Mouse (Mus musculus) Patski (cell line): Measurements from ENCODE around the gene Manba. TPM values are rescaled to one million over a fixed set of nuclear protein-coding genes. Genes with fewer than 3 reads are reported as not detected.
A peak's percentile ranks its signal among the peaks of the same experiment; 100 is the strongest.

Experiments used
- ATAC-seq: fragments of 100-300 bp; one replicate; pipeline ENCODE4 v1.8.0; 2021
- CTCF ChIA-PET: fragments of 350-600 bp; sonication (Branson Sonifier 250); formaldehyde crosslinking; loops from one replicate; lab custom pipeline; 2022; ENCODE audit warnings: inconsistent platforms; lab: Charles Lee
- POLR2A ChIA-PET: fragments of 350-600 bp; sonication (Branson Sonifier 250); formaldehyde crosslinking; loops from one replicate; lab custom pipeline; 2022; ENCODE audit warnings: antibody characterized with exemption, inconsistent platforms; lab: Charles Lee
- DNase-seq: peaks from one replicate; pipeline ENCODE4 v3.0.0-alpha.2; 2011; ENCODE audit warnings: low read depth, low spot score
- H3K27me3 ChIP-seq: fragments of 371-371 bp; one replicate; pipeline ENCODE4 v1.5.1; 2021
- CTCF ChIP-seq: fragments of 100-300 bp; IDR thresholded peaks from one replicate; pipeline ENCODE4 v1.5.1; 2021
- in situ Hi-C: fragments of 300-500 bp; cut with MboI; formaldehyde crosslinking; loops from 3 replicates; pipeline ENCODE4 v1.11.1; 2018; ENCODE audit warnings: low pct_unique_long_range_greater_than_20kb, mixed read lengths
- polyA plus RNA-seq: library from polyadenylated mRNA; unstranded; gene quantifications from one replicate; pipeline ENCODE4 v1.2.3, GENCODE M21; 2021

The Manba gene
- polyA plus RNA-seq, 1 experiment from 2014 or later: 177 TPM

DNA sequence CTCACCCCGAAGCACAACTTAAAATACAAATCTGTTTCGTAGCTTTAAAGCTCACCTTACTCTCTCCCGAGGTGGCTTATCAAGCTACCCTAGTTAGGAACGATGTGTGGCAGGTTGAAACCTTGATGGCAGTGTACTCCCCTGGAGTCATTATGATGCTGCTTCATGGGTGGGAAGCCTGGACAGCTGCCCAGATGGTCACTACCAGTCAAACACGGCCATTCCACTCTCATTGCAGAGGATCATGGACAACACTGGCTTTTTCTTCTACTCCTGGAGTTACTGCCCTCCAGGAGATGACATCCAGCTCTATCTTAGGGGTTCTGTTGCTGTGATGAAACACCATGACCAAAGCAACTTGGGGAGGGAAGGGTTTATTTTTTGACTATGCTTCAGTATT is 17.7 kb downstream of the Manba start:
- TF ChIP-seq CTCF: no peak
- no peaks in the 10 kb centered on the region for H3K27me3 ChIP-seq
- no peak for ATAC-seq
- ChIA-PET CTCF (interaction anchor here (0.7 to 2.7 kb wide), 9 partner anchors 8 to 98 kb away, joined by 3 to 8 read pairs (median 4); no protein-coding TSS in a partner anchor), POLR2A (interaction anchor here (0.7 kb wide), 1 partner anchor 63 kb away, joined by 3 read pairs; no protein-coding TSS in a partner anchor)
- DNase-seq: no peak
- in situ Hi-C loops: no loop called here

- ChIA-PET CTCF (interaction anchor here (0.8 to 1.6 kb wide), 8 partner anchors 10 to 103 kb away, joined by 3 to 5 read pairs (median 4); no protein-coding TSS in a partner anchor), POLR2A (interaction anchor here (0.6 to 1.7 kb wide), 3 partner anchors 61 to 82 kb away, joined by 4 to 5 read pairs (median 5); partner anchors contain the start of gene Cisd2)
- no peaks in the 10 kb centered on the region for H3K27me3 ChIP-seq
- TF ChIP-seq CTCF: peak; percentile 99
- in situ Hi-C loops: loop anchor here (5.0 kb wide), 2 partner anchors 103 to 213 kb away; no protein-coding TSS in a partner anchor
- ATAC-seq: peak; percentile 71
- DNase-seq: no peak
Measured at GRCm38 (mm10) chr3:135505369-135505909, 20.0 kb downstream of the Manba start.

DNA sequence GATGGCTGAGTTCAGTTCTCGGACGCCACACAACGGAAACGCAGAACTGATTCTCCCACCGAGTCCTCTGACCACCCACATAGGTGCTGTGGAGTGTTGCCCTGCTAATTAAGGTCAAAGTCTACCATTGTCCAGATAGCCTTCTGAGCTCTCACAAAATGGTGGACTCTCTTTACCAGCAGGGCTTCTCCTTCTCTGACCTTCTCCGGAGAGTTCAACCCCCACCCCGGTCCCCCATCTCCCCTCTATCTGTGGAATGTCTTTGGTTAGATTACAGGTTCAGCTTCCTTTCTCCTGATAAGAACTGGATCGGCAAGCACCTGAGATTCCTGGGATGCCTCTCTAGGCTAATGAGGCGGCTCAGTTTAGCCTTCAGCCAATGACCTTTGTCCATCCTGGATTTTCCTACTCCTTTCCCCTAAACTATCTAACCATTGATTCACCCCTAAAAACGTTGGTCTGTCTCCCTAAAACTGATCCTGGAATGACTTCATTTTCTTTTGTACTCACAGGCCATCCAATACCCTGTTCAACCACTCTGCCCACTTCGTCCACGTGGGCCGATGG is 20.6 kb downstream of the Manba start:
- ChIA-PET POLR2A (interaction anchor here (0.6 to 1.7 kb wide), 2 partner anchors 66 to 82 kb away, joined by 4 to 5 read pairs; partner anchors contain the start of gene Cisd2), CTCF (interaction anchor here (1.0 to 1.6 kb wide), 6 partner anchors 10 to 104 kb away, joined by 3 to 4 read pairs (median 4); no protein-coding TSS in a partner anchor)
- no peaks in the 10 kb centered on the region for H3K27me3 ChIP-seq
- no peak for ATAC-seq
- in situ Hi-C loops: loop anchor here (5.0 kb wide), 2 partner anchors 104 to 214 kb away; no protein-coding TSS in a partner anchor
- DNase-seq: no peak
- TF ChIP-seq CTCF: no peak

- TF ChIP-seq CTCF: no peak
- ChIA-PET CTCF (interaction anchor here (0.8 to 1.1 kb wide), 2 partner anchors 8 to 20 kb away, joined by 3 read pairs; no protein-coding TSS in a partner anchor), POLR2A (no interaction called here)
- H3K27me3 ChIP-seq: no peaks in the 10 kb centered on the region
- ATAC-seq (no peak), DNase-seq (no peak)
- in situ Hi-C loops: loop anchor here (5.0 kb wide), 2 partner anchors 105 to 215 kb away; no protein-coding TSS in a partner anchor
Measured at GRCm38 (mm10) chr3:135507506-135507905, 22.1 kb downstream of the Manba start.

GRCm38 (mm10) chr3:135508191-135508590 is 22.8 kb downstream of the Manba start:
- CTCF ChIA-PET: interaction anchor here (0.8 to 1.1 kb wide), 2 partner anchors 9 to 20 kb away, joined by 3 read pairs; no protein-coding TSS in a partner anchor
- DNase-seq: no peak
- in situ Hi-C loops: loop anchor here (5.0 kb wide), 2 partner anchors 106 to 216 kb away; no protein-coding TSS in a partner anchor
- H3K27me3 ChIP-seq: no peaks in the 10 kb centered on the region
- no peak for TF ChIP-seq CTCF
- ATAC-seq: no peak
- POLR2A ChIA-PET: interaction anchor here (0.7 kb wide), 1 partner anchor 143 kb away, joined by 3 read pairs; no protein-coding TSS in a partner anchor

GRCm38 (mm10) chr3:135510372-135510771 is 25.0 kb downstream of the Manba start:
- no peak for DNase-seq
- H3K27me3 ChIP-seq: no peaks in the 10 kb centered on the region
- TF ChIP-seq CTCF: no peak
- POLR2A ChIA-PET: no interaction called here
- no peak for ATAC-seq
- in situ Hi-C loops: no loop called here
- CTCF ChIA-PET: interaction anchor here (1.8 to 2.2 kb wide), 3 partner anchors 8 to 44 kb away, joined by 6 to 10 read pairs (median 7); no protein-coding TSS in a partner anchor

DNA sequence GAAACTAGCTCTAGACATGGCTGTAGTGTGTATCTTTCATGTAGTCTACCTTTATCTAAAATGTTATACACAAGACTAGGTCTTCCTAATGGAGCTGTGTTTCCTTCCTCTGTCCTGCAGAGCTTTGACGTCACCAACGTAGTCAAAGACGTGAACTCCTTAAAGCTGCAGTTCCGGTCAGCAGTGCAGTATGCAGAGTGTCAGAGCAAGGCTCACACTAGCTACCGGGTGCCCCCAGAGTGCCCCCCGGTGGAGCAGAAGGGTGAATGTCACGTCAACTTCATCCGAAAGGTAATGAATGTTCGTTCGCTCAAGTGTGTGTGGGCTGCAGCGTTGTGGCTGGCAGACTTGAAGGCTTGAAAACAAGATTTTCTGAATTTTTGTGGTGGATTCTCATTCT is 26.3 kb downstream of the Manba start:
- ChIA-PET CTCF (interaction anchor here (0.7 to 2.2 kb wide), 9 partner anchors 9 to 232 kb away, joined by 3 to 10 read pairs (median 3); no protein-coding TSS in a partner anchor), POLR2A (no interaction called here)
- H3K27me3 ChIP-seq: no peaks in the 10 kb centered on the region
- DNase-seq (no peak), ATAC-seq (no peak)
- no peak for TF ChIP-seq CTCF
- in situ Hi-C loops: no loop called here

GRCm38 (mm10) chr3:135513270-135513669 is 27.9 kb downstream of the Manba start:
- no peaks in the 10 kb centered on the region for H3K27me3 ChIP-seq
- DNase-seq (no peak), ATAC-seq (no peak)
- ChIA-PET POLR2A (no interaction called here), CTCF (no interaction called here)
- in situ Hi-C loops: no loop called here
- TF ChIP-seq CTCF: no peak

DNA sequence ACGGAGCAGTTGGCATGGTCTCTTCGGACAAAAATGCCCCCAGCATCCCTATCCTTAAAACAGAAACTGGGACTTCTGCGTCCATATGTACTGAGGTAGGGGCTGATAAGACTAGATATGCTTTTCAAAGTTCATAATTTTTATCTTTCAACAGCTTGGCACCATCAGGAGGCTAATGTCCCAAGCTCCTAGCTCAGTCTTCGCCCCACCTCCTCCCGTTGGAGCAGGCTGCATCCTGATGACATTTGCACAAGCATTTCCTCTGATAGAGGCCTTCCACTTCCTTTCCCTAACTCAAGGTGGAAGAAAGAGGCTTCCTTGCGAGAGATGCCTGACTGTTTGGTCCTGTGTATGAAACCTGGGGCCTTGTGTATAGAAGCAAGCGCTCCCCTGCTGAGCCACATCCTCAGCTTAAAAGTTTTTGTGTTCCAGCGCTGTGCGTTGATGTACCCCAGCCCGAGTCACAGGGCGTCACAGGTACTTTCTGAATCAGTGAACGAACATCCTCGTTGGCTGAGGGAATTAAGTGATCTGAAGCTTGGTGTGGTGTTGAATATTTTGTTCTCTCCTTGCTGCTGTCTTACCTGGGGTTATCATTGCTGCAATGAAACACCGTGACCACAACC is 28.5 kb downstream of the Manba start:
- ATAC-seq: no peak
- ChIA-PET CTCF (no interaction called here), POLR2A (no interaction called here)
- no peak for DNase-seq
- no peaks in the 10 kb centered on the region for H3K27me3 ChIP-seq
- in situ Hi-C loops: no loop called here
- no peak for TF ChIP-seq CTCF

DNA sequence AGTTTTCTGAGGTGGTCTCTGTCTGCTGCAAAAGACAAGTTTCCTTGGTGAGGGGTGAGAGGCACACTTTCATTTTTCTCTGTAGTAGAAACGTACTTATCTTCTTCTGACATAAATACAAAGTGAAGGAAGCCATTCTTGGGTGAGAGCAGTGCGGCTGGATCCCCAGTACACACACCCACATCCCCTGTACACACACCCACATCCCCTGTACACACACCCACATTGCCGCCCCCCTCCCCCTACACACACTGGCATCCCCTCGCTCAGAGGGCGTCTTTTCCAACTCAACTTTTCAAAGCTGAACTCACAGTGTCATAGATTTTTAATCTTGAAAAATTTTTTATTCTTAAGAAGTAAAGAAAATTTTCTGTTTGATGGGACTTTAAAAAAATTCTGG is 29.8 kb downstream of the Manba start:
- POLR2A ChIA-PET: no interaction called here
- CTCF ChIA-PET: no interaction called here
- no peak for TF ChIP-seq CTCF
- no peak for DNase-seq
- no peak for ATAC-seq
- no peaks in the 10 kb centered on the region for H3K27me3 ChIP-seq
- in situ Hi-C loops: no loop called here
